Mouse (Mus musculus): ENCODE measurements around the gene Hoxa7. TPM values are rescaled to one million over a fixed set of nuclear protein-coding genes. Genes with fewer than 3 reads are reported as not detected.

Hoxa7 gene
- polyA plus RNA-seq, 1 experiment = 0.10 TPM

DNA sequence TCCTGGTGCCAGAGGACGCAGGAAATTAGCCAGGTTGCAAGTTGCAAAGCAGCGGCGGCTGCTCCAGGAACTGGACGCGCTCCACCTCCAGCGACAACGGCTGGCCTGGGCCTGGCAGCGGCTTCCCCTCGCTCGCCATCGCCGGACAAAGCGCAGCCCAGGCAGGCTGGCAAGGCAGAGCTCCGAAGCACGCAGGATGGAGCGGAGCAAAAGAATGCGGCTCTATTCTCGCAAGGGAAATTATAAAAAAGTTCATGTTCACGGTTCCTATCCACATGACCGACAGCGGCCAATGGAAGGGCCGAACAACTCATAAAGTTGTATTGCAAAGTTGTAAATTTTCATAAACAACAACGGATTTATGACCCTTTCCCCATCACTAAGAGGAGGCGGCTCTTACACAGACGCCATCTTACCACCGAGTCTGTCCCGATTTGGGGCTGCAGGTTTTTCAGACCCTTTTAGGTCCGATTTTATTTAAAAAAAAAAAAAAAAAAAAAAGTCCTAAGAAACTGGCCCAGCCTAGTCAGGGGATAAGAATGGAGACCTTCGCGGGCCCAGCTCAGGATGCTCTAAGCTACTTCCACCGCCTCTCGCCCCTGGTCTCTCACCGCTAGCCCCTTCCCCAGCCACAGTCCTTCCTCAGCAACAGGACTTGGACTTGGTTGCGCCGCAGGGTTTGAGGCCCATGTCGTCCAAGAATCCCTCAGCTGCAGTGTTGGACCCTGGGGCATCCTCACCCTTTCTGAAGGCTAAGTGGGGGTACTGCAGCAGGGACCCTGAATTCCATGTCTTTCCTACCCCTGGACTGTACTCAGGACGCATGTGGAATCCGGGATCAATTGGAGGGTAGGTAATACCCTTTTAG lies 8.3 kb downstream of the Hoxa7 start, which contains the start of the genes Hoxa3 and Gm28308:
Hoxa3 (minus strand) TSS at position 218 of the 868 bp plus-strand sequence.
Gm28308 (minus strand) TSS at position 221 of the 868 bp plus-strand sequence.
- TF ChIP-seq CTCF (IDR thresholded peaks at IDR 0.05; ENCODE audit: borderline replicate concordance, extremely low read depth, insufficient read depth, insufficient read length) (no peak), POLR2A (IDR thresholded peaks at IDR 0.05; ENCODE audit: borderline replicate concordance, extremely low read depth, insufficient read depth, insufficient read length, poor library complexity, severe bottlenecking) (no peak)
- no peak for DNase-seq (ENCODE audit: low read depth)

DNA sequence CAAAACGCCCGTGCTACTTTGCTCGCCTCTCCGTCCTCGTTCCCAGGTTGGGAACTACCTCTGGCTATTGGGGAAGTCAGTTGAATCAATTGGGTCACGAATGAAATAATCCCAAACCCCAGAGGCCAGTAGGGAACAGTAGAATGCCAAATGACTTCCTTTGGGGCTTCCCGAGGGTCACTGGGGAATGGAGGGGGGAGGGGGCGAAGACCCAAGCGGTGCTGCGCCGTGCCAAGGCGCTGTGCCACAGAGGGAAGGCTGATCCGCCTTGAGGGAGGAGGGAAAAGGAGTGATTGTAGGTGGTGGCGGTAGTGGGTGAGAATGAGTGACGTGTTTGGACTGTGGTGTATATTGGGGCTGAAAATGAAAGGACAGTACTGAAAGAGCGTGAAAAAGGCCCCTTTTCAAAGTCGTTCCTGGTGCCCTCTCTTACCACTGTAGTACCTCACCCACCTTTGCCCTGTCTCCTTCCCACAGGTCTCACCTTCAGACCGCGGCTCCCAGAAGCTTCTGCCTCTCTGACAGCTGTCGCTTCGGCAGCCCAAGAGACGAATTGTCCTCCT lies 9.0 kb downstream of the Hoxa7 start:
- DNase-seq (ENCODE audit: low read depth) = no peak
- no peak for TF ChIP-seq CTCF (IDR thresholded peaks at IDR 0.05; ENCODE audit: borderline replicate concordance, extremely low read depth, insufficient read depth, insufficient read length)
- no peak for TF ChIP-seq POLR2A (IDR thresholded peaks at IDR 0.05; ENCODE audit: borderline replicate concordance, extremely low read depth, insufficient read depth, insufficient read length, poor library complexity, severe bottlenecking)

DNA sequence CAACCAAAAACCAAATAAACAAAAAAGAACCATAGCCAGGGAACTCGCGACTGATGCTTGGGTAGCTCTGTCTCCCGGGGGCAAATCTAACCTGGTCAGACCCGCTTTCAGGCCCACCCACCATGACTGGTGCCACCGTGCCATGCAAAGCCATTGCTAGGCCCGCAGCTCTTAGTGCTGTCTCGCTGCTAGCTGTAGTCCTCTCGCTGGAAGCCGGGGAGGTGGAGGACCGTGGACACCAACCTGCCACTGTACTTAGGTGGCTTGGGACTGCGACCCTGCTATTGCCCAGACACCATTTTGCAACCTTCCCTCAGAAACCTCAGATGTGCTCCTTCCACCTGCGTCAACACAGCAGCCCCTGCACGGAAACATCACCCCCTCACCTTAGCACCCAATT lies 9.7 kb downstream of the Hoxa7 start:
- no peak for DNase-seq (ENCODE audit: low read depth)
- TF ChIP-seq POLR2A (IDR thresholded peaks at IDR 0.05; ENCODE audit: borderline replicate concordance, extremely low read depth, insufficient read depth, insufficient read length, poor library complexity, severe bottlenecking) = no peak
- no peak for TF ChIP-seq CTCF (IDR thresholded peaks at IDR 0.05; ENCODE audit: borderline replicate concordance, extremely low read depth, insufficient read depth, insufficient read length)

DNA sequence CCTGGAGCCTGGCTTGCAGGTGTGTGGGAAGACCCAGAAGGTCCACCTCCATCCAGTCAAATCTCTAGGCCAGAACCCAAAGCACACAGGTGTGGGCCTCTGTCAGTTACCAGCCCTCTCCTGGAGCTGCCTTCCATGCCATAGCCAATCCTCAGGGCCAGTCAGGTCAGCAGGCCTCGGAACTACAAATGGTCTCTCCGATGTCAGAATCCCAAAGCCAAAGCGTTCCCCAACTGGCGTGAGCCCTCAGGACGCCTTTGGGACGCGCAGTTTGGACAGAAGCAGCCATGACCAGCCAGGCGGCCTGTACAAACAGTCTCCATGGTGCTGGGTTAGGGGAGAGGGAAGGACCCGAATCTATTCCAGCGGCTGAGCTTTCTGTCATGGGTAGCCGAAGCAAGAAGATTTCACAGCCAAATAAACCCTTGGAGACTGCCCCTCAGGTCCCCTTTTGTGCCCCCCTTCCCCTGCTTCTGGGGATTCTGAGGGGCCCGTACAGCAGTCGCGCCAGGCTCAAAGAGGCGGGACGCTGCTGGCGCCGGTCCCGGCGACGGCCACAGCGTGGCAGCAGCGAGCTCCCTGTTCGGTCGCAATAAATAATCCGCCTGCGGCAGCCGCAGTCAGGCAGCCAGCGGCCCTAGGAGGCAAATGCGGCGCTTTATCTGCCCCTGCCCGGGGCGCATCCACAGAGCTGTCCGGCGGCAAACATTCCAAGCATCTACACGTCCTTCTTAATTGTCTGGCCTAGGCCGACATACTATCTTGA lies 10.3 kb downstream of the Hoxa7 start:
- TF ChIP-seq CTCF (IDR thresholded peaks at IDR 0.05; ENCODE audit: borderline replicate concordance, extremely low read depth, insufficient read depth, insufficient read length) = peak; percentile 84
- TF ChIP-seq POLR2A (IDR thresholded peaks at IDR 0.05; ENCODE audit: borderline replicate concordance, extremely low read depth, insufficient read depth, insufficient read length, poor library complexity, severe bottlenecking) = no peak
- DNase-seq (ENCODE audit: low read depth) = peak; percentile 84

DNA sequence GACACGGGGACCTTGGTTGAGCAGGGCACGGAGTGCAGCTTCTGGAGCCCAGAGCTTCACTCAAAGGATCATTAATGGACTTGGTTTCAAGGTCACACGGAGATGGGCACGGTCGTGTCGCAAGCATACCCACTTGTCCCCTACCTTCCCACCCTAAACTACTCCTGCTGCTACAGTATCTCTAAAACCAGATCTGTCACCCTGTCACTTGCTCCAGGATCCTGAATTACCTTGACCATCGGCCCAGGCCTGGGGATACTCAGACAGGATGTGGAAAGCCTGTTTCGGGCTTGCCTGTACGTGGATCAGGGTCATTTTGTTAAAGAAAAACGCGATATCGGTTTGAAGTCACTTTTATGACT lies 12.0 kb downstream of the Hoxa7 start:
- DNase-seq (ENCODE audit: low read depth) = no peak
- TF ChIP-seq CTCF (IDR thresholded peaks at IDR 0.05; ENCODE audit: borderline replicate concordance, extremely low read depth, insufficient read depth, insufficient read length) = no peak
- TF ChIP-seq POLR2A (IDR thresholded peaks at IDR 0.05; ENCODE audit: borderline replicate concordance, extremely low read depth, insufficient read depth, insufficient read length, poor library complexity, severe bottlenecking) = no peak

DNA sequence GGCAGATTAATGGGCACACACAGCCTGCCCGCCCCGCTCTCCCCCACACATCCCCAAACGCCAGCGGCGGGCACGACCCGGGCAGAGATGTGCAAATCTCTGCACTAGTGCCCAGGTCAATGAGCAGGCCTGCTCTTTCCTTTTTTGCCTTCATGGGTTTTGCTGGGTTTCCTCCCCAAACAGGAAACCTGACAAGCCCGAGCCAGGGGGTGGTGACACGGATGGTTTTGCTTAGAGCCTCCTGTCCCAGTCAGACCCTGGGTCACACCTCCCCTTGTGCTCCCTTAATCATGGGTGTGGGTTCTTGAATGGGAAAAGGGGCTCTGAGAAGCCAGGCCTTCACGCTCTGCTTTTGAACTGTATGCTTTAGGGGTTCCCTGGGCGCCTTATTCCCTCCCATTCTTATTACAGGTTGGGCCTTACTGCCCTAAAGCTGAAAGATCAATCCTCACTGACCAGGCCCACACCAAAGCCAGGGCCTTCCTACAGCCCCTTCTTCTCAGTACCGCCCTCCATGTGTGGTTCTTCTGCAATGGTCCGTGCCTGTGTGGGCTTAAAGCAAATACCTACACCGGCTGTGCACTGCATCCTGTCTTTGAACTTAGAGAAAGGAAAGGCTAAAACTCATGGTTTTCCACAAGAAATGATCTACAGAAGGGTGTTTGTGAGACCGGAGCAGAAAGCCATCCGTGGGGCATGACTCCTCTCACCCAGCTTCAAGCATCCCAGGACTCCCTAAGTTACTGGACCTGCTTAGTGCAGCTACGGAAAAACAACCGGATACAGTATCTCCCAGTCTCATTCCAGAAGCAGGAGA lies 12.6 kb downstream of the Hoxa7 start:
- no peak for DNase-seq (ENCODE audit: low read depth)
- no peak for TF ChIP-seq CTCF (IDR thresholded peaks at IDR 0.05; ENCODE audit: borderline replicate concordance, extremely low read depth, insufficient read depth, insufficient read length)
- no peak for TF ChIP-seq POLR2A (IDR thresholded peaks at IDR 0.05; ENCODE audit: borderline replicate concordance, extremely low read depth, insufficient read depth, insufficient read length, poor library complexity, severe bottlenecking)

DNA sequence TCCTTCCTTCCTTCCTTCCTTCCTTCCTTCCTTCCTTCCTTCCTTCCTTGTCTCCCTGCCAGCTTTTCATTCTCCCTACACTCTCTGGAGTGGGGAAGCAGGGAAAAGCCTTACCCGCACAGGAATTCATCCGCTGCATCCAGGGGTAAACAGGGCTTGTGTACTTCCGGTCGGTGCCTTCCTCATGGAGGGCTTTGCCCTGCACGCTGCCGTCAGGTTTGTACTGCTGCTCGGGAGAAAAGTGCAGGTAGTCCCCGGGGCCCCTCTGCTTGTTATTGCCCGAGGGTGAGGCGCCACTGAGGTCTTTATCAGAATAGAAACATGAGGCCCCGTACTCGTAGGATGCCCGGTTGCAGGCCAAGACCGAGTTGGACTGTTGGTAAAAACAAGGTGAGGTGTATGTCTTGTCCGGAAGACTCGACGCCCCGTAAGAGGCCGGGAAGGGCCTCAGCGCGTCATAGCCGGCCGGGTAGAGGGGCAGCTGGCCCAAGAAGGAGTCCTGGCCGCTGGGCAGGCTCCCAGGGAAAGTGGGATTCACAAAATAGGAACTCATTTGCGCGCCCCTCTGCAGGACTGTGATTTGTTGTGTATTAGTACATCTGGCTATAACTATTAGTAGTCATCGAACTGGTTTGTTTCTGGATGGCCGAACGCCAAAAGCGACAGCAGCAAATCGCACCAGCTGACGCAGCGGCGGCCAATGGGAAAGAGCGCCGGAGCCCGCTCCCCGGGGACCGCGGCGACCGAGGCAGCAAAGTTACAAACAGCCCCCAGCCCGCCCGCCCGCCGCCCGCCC lies 13.4 kb downstream of the Hoxa7 start, which contains the start of gene Hoxa6:
Hoxa6 (minus strand) TSS at position 651 of the 796 bp plus-strand sequence.
- TF ChIP-seq POLR2A (IDR thresholded peaks at IDR 0.05; ENCODE audit: borderline replicate concordance, extremely low read depth, insufficient read depth, insufficient read length, poor library complexity, severe bottlenecking) = no peak
- no peak for TF ChIP-seq CTCF (IDR thresholded peaks at IDR 0.05; ENCODE audit: borderline replicate concordance, extremely low read depth, insufficient read depth, insufficient read length)
- DNase-seq (ENCODE audit: low read depth) = no peak

DNA sequence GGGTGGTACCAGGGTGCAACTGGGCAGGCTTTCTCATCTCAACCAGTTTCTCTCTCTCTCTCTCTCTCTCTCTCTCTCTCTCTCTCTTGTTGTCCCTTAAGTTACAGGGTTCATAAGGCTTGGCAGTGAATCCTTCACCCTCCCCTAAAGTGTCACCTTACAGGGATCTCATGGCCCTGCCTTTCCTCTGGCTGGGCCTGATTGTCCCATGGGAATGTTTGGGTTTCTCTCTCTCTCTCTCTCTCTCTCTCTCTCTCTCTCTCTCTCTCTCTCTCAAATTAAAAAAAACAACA lies 14.0 kb downstream of the Hoxa7 start:
- TF ChIP-seq POLR2A (IDR thresholded peaks at IDR 0.05; ENCODE audit: borderline replicate concordance, extremely low read depth, insufficient read depth, insufficient read length, poor library complexity, severe bottlenecking) (no peak), CTCF (IDR thresholded peaks at IDR 0.05; ENCODE audit: borderline replicate concordance, extremely low read depth, insufficient read depth, insufficient read length) (no peak)
- DNase-seq (ENCODE audit: low read depth) = no peak

DNA sequence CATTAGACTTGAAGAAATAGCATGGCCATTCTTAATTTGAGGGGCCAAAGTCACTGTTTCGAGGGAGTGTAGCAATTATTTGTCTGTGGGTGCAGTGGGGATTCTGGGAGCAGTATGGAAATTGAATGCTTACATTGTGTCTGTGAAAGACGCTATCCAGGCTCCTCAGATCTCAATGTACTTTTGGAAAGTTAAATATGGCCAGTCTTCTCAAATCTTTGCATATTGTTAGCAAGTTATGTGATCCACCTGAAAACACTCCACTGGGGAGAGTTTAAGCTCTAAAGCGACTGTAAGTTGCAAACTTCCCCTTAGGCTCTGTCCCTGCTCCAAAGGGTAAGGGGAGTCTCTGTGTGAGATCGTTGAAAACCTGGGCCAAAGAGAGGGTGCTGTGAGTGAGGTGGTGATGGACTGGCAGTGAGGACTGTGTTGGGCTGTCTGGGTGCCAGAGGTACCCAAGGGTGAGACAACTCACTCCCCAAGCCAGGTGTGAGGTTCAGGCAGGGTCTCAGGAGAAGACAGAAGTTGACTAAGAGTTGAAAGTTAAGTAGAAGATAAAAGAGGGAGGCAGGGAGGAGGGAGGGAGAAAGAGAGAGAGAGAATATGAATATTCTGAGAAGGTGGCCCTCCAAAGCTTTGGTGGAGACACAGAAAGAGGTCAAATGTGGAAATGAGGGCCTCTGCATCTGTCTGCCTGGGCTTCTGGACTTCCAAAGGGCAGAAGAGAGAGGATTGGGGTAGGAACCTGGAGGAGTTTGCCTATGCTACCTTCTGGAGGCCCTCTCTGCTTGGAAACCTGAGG lies 14.6 kb downstream of the Hoxa7 start:
- no peak for TF ChIP-seq POLR2A (IDR thresholded peaks at IDR 0.05; ENCODE audit: borderline replicate concordance, extremely low read depth, insufficient read depth, insufficient read length, poor library complexity, severe bottlenecking)
- no peak for TF ChIP-seq CTCF (IDR thresholded peaks at IDR 0.05; ENCODE audit: borderline replicate concordance, extremely low read depth, insufficient read depth, insufficient read length)

More for the DNA sequence above, 14.6 kb downstream of the Hoxa7 start:
- no peak for DNase-seq (ENCODE audit: low read depth)
